19 mouse cellular contexts compared by ENCODE assay signal in the genomic region with DNA sequence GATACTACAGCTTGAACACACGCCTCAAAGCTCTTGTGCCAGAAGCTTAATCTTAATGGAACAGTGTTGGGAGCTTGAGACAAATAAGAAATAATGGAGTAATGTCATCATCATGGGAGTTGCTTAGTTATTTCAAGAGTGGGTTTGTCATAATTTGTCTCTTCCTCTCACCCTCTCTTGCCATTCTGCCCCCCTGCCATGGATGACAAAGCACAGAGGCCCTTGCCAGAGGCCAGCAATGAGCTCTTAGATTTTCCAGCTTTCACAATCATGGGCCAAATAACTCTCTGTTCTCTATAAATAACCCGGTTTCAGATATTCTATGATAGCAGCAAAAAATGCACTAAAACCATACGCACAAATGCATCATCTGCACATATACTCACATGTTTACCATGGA.
"Had no signal": no experiment of that assay in that cellular context is flagged by ENCODE, and none has a peak within 500 bp of the region (broad histone marks: within the 10 kb centered on the region; RNA-seq: fewer than 3 reads in every experiment).

No protein-coding gene starts in this region.

- H3K9ac ChIP-seq: lung, embryonic 14.5 days; midbrain, embryonic 12.5 days; neural tube, embryonic 13.5 days; neural tube, embryonic 15.5 days had no signal

- H3K4me2 ChIP-seq: lung, embryonic 14.5 days; midbrain, embryonic 12.5 days; neural tube, embryonic 13.5 days; neural tube, embryonic 15.5 days had no signal

- H3K9me3 ChIP-seq: midbrain, embryonic 10.5 days; midbrain, embryonic 12.5 days; neural tube, embryonic 13.5 days; neural tube, embryonic 15.5 days had no signal

- H3K27me3 ChIP-seq: midbrain, embryonic 12.5 days; neural tube, embryonic 13.5 days; neural tube, embryonic 15.5 days had no signal

- H3K36me3 ChIP-seq: midbrain, embryonic 10.5 days; midbrain, embryonic 12.5 days; neural tube, embryonic 13.5 days; neural tube, embryonic 15.5 days had no signal

- H3K4me1 ChIP-seq: midbrain, embryonic 10.5 days; midbrain, embryonic 12.5 days had no signal

- DNase-seq: lung, adult 18-20 months; lung, embryonic 14.5 days; lung, postnatal 10 days; lung, postnatal 4 days; midbrain, embryonic 14.5 days; retina, postnatal 1 day; right cerebral cortex, adult 18-20 months; right cerebral cortex, postnatal 25 days; right cerebral cortex, postnatal 4 days; spleen, adult 18-20 months; thymus, adult 18-20 months; thymus, postnatal 14 days; thymus, postnatal 36 days had no signal

- H3K27ac ChIP-seq: midbrain, embryonic 10.5 days; midbrain, embryonic 12.5 days; neural tube, embryonic 13.5 days; neural tube, embryonic 15.5 days had no signal

- ATAC-seq: midbrain, embryonic 16.5 days had no signal

- H3K4me3 ChIP-seq: midbrain, embryonic 10.5 days; midbrain, embryonic 12.5 days; myocyte; neural tube, embryonic 13.5 days; neural tube, embryonic 15.5 days had no signal
